Mouse (Mus musculus): ENCODE measurements around the gene Tars2.

- no peak for TF ChIP-seq POLR2A (IDR thresholded peaks at IDR 0.05; ENCODE audit: control insufficient read depth in 1 of 2, insufficient read depth in 1 of 2, low read depth in 1 of 2, low read length in 2 of 2, poor library complexity in 1 of 2)
- TF ChIP-seq CTCF (IDR thresholded peaks at IDR 0.05 in 2 of 3, conservative IDR thresholded peaks at IDR 0.05 in 1 of 3; ENCODE audit: control insufficient read depth in 1 of 3, insufficient read depth in 1 of 3, low read depth in 2 of 3, low read length in 3 of 3, poor library complexity in 1 of 3, severe bottlenecking in 1 of 3): no peak
- TF ChIP-seq MAX (IDR thresholded peaks at IDR 0.05; ENCODE audit: low read length): no peak
- TF ChIP-seq POLR2AphosphoS5 (IDR thresholded peaks at IDR 0.05; ENCODE audit: borderline replicate concordance, low read depth, low read length): no peak
- TF ChIP-seq EP300 (IDR thresholded peaks at IDR 0.05; ENCODE audit: low read depth in 1 of 2, low read length in 2 of 2): no peak
- TF ChIP-seq USF1 (IDR thresholded peaks at IDR 0.05; ENCODE audit: low read depth, low read length): no peak
These were observed 56.7 kb downstream of the Tars2 start for GRCm38 (mm10) chr3:95703276-95703675.
